Mouse (Mus musculus): ENCODE results near the gene Ninj1.

GRCm38 (mm10) chr13:49195651-49196050 is 8.4 kb downstream of the Ninj1 start:
- TF ChIP-seq CTCF (IDR thresholded peaks at IDR 0.05; ENCODE audit: insufficient read depth, low read depth, low read length), result no peak
- TF ChIP-seq POLR2A (IDR thresholded peaks at IDR 0.05; ENCODE audit: insufficient read depth, low read depth, low read length), result no peak
